Mouse (Mus musculus) kidney, adult 2 months (tissue): Measurements from ENCODE around the gene Rpl22. TPM values are rescaled to one million over a fixed set of nuclear protein-coding genes. Genes with fewer than 3 reads are reported as not detected.

ENCODE experiments used
- DNase-seq: peaks from one replicate; pipeline ENCODE4 v3.0.0; 2021
- H3K27ac ChIP-seq: fragments of 200-500 bp; 2 replicates; pipeline ENCODE4 v1.5.1; 2012; ENCODE audit warnings: low read depth, low read length, control low read depth, inconsistent platforms; ENCODE audit not compliant: insufficient read depth
- H3K27me3 ChIP-seq: fragments of 200-500 bp; replicated peaks from 2 replicates; pipeline ENCODE4 v1.6.1; 2012; ENCODE audit warnings: mild to moderate bottlenecking, moderate library complexity, low read length, inconsistent platforms; ENCODE audit not compliant: control insufficient read depth, insufficient read depth
- H3K36me3 ChIP-seq: fragments of 200-500 bp; 2 replicates; pipeline ENCODE4 v1.6.1; 2012; ENCODE audit warnings: mild to moderate bottlenecking, moderate library complexity, low read length, inconsistent platforms; ENCODE audit not compliant: control insufficient read depth, insufficient read depth
- H3K4me1 ChIP-seq: fragments of 200-500 bp; 2 replicates; pipeline ENCODE4 v1.6.1; 2011; ENCODE audit warnings: low read length; ENCODE audit not compliant: control insufficient read depth, insufficient read depth
- H3K4me3 ChIP-seq: fragments of 200-500 bp; 2 replicates; pipeline ENCODE4 v1.5.1; 2011; ENCODE audit warnings: mild to moderate bottlenecking, low read depth, low read length, control low read depth; ENCODE audit not compliant: insufficient read depth
- CTCF ChIP-seq: fragments of 200-500 bp; conservative IDR thresholded peaks from 2 replicates; pipeline ENCODE4 v1.5.1; 2011; ENCODE audit warnings: low read depth, mild to moderate bottlenecking, control low read depth, low read length, moderate library complexity, mixed read lengths; ENCODE audit not compliant: insufficient read depth, insufficient read length
- POLR2A ChIP-seq: fragments of 200-500 bp; IDR thresholded peaks from one replicate; pipeline ENCODE4 v1.6.1; 2011; ENCODE audit warnings: low read depth, low read length, control low read depth
- WGBS: fragments of 180-500 bp; shearing (Covaris S2); methylation state at CpG from one replicate; pipeline ENCODE4 v1.1.7; 2018; 5-methylcytosine and 5-hydroxymethylcytosine counted together
- polyA plus RNA-seq: library from polyadenylated mRNA; depleted of rRNA; stranded (reverse); fragments of >200 nt; gene quantifications from 2 replicates; pipeline ENCODE4 v1.2.3, GENCODE M21; 2012

Gene Rpl22
- polyA plus RNA-seq, 1 experiment: 90.1 TPM

DNA sequence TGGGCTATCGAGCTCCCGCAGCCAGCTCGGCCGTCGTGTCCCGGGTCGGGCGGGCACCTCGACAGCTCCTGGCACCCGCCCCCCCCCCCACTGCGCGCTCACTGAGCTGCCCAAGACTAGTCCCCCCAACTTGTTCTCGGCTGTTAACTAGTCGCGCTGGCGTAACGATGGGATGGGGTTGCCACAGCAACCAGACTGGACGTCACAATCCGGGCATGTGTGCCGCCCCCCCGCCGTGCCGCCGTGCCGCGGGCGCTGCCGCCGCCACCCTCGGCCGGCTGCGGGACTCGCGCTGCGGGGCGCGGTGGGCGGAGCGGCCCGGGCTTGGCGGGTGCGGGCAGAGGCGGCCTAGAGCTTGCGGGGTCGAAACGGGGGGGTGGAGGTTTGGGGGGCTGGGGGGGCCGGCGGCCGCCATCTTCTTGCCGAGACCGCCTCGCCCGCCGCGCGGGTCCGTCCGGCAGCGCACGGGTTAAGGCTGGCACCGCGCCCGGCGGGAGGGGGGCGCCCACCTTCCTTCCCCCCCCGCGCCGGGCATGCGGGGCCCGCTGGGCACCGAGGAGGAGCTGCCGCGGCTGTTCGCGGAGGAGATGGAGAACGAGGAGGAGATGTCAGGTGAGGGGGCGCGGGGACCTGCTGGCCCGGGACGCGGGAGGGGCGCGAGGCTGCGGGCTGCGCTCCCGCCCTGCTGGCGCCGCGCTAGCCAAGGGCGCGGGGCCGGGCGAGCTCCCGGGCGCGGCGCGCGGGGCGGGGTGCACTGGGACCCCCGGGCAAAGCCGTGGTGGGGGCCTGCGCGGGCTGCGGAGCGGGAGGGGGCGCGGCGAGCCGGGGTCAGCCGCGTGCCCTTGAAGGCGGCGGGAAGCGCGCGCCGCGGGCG, 13.1 kb downstream of the Rpl22 start, which contains the start of gene Chd5:
Chd5 (plus strand) TSS at position 233 of the 874 bp plus-strand sequence.
- no peaks in the 10 kb centered on the region for H3K4me1 ChIP-seq
- 2% methylated on average over 115 of the region's 120 CpGs for WGBS
- H3K27ac ChIP-seq: no peak within 1 kb of the TSS
- H3K36me3 ChIP-seq: no peaks in the 10 kb centered on the region
- DNase-seq: no peak
- TF ChIP-seq POLR2A: no peak
- TF ChIP-seq CTCF: no peak
- peak within 1 kb of the TSS; percentile 30; the same call in 1 of the 2 replicates for H3K4me3 ChIP-seq
- H3K27me3 ChIP-seq: peaks cover 4% of the 10 kb centered on the region; the same call in 1 of the 2 replicates

DNA sequence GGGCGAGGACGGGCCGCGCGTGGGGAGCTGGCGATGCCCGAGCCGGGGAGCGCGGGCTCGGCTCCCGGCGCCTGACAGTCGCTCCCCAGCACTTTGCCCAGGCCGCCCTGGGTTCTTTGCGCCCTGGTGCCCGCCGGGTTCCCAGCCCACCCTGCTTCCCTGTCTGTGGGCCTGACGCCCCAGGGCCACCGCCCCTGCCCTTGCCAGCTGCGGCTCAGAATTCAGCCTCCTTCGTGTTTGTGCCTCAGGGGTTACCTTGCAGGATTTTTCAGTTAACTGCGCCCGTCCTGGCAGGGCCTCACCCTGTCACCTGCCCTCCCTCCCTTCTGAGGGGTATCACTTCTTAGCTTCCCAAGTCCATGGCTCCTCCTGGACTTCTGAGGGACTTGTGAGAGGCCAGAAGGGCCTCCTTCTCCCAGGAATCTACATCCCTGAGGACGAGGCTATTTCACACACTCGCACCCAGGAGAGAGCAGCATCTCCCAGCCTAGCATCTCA, 13.8 kb downstream of the Rpl22 start:
- H3K4me1 ChIP-seq: no peaks in the 10 kb centered on the region
- 5% methylated on average over 25 of the region's 26 CpGs for whole genome bisulfite sequencing

DNA sequence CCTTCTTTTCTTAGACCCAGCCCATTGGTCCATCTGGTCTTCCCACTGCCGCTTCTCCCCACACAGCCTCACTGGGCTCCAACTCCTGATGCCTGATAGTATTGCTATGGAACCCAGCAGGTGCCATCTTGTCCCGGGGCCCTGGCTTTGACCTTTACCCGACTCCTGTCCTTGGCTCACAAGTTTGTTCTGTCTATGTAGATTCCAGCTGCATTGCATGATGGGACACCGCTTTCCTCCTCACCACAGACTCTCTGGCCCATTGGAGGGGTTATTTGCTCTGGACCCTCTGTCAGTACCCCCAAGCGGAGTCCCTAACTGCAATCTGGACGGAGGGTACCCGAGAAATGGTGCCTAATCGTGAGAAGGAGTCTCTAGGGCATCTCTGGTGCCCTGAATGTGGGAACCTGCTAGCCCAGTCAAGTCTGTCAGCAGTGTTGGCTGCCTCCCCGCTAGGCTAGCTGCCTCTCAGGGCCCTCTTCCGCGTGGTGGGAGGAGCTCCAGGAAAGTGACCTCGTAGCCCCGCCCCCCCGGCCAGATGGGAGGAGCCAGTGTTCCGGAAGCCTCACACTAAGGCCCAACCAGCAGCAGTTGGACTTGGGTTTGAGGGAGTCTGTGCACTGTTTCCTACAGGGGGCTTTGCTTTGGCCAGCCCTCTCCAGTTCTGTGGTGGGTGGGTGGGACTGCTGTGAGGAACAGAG, 15.2 kb downstream of the Rpl22 start:
- no peak for TF ChIP-seq CTCF
- TF ChIP-seq POLR2A: no peak
- H3K4me3 ChIP-seq: no peak overlapping the region
- H3K27me3 ChIP-seq: peaks cover 4% of the 10 kb centered on the region; the same call in 1 of the 2 replicates
- no peaks in the 10 kb centered on the region for H3K4me1 ChIP-seq
- no peak overlapping the region for H3K27ac ChIP-seq
- WGBS: 43% methylated on average over 15 of the region's 15 CpGs
- H3K36me3 ChIP-seq: no peaks in the 10 kb centered on the region
- DNase-seq: no peak

More for the DNA sequence above, 13.8 kb downstream of the Rpl22 start:
- DNase-seq: no peak
- Histone ChIP-seq H3K27ac (no peak overlapping the region), H3K36me3 (no peaks in the 10 kb centered on the region), H3K4me3 (peak overlapping the region; percentile 30; the same call in 1 of the 2 replicates), H3K27me3 (peaks cover 4% of the 10 kb centered on the region; the same call in 1 of the 2 replicates)
- TF ChIP-seq CTCF (no peak), POLR2A (no peak)

DNA sequence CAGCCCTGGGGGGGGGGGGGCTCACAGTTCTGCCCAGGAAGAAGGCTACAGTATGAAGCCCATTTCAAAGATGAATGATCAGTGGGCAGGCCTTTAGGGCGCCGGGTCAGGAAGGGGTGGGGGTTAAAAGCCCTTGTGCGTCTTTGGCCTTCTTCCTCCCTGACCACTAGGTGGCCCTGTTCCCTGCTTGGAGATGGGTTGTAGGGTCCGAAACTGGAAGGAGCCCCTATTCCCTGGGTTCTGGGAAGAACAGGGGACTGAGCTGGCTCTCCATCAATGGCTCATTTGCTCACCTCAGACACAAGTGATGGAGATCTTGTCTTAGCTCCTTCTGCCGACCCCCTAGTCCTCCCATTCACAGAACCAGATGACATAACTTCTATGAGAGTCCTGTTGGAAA, 17.8 kb downstream of the Rpl22 start:
- peaks cover 3% of the 10 kb centered on the region; the same call in 1 of the 2 replicates for H3K27me3 ChIP-seq
- H3K36me3 ChIP-seq: no peaks in the 10 kb centered on the region
- peak; percentile 54 for TF ChIP-seq CTCF
- no peak for TF ChIP-seq POLR2A
- 14% methylated on average over 5 of the region's 5 CpGs for WGBS
- H3K27ac ChIP-seq: no peak overlapping the region
- H3K4me1 ChIP-seq: no peaks in the 10 kb centered on the region
- DNase-seq: peak; percentile 20
- H3K4me3 ChIP-seq: no peak overlapping the region

DNA sequence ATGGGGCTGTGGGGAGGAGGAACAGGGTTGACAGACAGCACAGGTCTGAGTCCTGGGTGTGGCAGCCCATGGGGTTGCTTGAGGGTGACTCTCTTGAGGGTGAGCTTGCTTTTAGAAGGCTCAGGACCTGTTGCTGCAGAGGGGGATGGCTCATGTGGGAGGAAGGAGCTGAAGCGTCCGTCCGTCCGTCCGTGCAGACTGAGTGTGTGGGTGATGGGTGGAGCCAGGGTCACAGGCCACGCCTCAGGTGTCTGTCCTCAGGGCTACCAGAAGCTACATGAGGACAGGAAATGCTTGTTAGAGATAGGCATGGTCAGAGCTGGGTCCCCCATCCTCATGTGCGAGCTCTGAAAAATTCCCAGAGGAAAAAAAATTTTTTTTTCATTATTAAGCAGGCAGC, 19.1 kb downstream of the Rpl22 start:
- no peak for TF ChIP-seq CTCF
- TF ChIP-seq POLR2A: no peak
- DNase-seq: no peak
- no peak overlapping the region for H3K4me3 ChIP-seq
- no peak overlapping the region for H3K27ac ChIP-seq
- H3K36me3 ChIP-seq: no peaks in the 10 kb centered on the region
- no peaks in the 10 kb centered on the region for H3K27me3 ChIP-seq
- H3K4me1 ChIP-seq: no peaks in the 10 kb centered on the region
- WGBS: 29% methylated on average over 7 of the region's 7 CpGs

DNA sequence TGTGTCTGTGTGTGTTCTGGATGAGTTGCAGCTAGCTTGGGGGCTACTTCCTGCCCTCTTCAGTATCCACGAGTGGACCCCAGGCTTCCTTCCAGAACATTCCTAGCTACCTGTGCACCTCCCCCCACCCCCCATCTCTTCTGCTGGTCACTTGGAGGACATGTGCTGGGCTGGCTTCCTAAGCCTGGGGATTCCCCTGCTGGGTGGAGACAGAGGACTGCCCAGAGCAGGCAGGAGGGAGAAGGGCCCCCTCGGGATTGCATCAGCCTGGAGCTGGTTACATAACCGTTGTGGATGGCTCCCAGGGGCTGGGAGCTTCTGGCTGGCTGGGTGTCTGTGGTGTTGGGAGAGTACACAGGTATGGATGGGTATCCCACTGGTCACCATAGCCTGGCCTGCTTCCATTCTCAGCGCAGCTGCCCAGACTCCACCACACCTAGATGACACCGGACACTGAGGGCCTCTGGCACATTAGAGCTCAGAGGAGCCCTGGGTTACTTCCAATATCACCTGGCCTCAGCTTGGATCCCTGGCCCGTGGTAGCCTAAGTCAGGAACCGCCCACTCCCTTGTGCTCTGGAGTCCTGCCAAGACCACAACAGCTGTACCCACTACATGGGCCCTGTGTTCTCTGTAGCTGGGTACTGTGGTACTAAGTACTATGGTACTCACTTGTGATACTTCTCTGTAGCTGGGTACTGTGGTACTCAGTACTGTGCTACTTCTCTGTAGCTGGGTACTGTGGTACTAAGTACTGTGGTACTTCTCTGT, 19.8 kb downstream of the Rpl22 start:
- H3K27ac ChIP-seq: no peak overlapping the region
- 38% methylated on average over 7 of the region's 7 CpGs for WGBS
- no peak overlapping the region for H3K4me3 ChIP-seq
- no peaks in the 10 kb centered on the region for H3K27me3 ChIP-seq
- peak; percentile 22 for DNase-seq
- TF ChIP-seq POLR2A: no peak
- no peak for TF ChIP-seq CTCF
- no peaks in the 10 kb centered on the region for H3K36me3 ChIP-seq
- H3K4me1 ChIP-seq: no peaks in the 10 kb centered on the region
